Mouse (Mus musculus) left cerebral cortex, adult 2 months (tissue): ENCODE measurements around the gene Rnf180. TPM values are rescaled to one million over a fixed set of nuclear protein-coding genes. Genes with fewer than 3 reads are reported as not detected.

Experiments used
- DNase-seq, 2 experiments: peaks; one replicate each; pipeline ENCODE4 v3.0.0; 2021 to 2022; ENCODE audit warnings: low spot score in 2 of 2, mixed read lengths in 1 of 2; ENCODE audit errors: extremely low spot score in 1 of 2
- H3K27ac ChIP-seq: fragments of 200-600 bp; 2 replicates; pipeline ENCODE4 v1.8.1; 2022
- H3K4me3 ChIP-seq: fragments of 200-600 bp; 2 replicates; pipeline ENCODE4 v1.8.1; 2022
- CTCF ChIP-seq: fragments of 200-600 bp; IDR thresholded peaks from 2 replicates; pipeline ENCODE4 v1.8.1; 2022; ENCODE audit warnings: antibody characterized with exemption, mild to moderate bottlenecking, moderate library complexity
- intact Hi-C: fragments of 180-260 bp; cut with DNase I; formaldehyde crosslinking; loops from one replicate; pipeline ENCODE4 v1.15.1; 2025
- total RNA-seq, 2 experiments: library from RNA; stranded (reverse); gene quantifications; 2 replicates each; pipeline ENCODE4 v1.2.3; 2021

Gene Rnf180
- total RNA-seq, 2 experiments from 2014 or later = 18.6 to 19.9 TPM

DNA sequence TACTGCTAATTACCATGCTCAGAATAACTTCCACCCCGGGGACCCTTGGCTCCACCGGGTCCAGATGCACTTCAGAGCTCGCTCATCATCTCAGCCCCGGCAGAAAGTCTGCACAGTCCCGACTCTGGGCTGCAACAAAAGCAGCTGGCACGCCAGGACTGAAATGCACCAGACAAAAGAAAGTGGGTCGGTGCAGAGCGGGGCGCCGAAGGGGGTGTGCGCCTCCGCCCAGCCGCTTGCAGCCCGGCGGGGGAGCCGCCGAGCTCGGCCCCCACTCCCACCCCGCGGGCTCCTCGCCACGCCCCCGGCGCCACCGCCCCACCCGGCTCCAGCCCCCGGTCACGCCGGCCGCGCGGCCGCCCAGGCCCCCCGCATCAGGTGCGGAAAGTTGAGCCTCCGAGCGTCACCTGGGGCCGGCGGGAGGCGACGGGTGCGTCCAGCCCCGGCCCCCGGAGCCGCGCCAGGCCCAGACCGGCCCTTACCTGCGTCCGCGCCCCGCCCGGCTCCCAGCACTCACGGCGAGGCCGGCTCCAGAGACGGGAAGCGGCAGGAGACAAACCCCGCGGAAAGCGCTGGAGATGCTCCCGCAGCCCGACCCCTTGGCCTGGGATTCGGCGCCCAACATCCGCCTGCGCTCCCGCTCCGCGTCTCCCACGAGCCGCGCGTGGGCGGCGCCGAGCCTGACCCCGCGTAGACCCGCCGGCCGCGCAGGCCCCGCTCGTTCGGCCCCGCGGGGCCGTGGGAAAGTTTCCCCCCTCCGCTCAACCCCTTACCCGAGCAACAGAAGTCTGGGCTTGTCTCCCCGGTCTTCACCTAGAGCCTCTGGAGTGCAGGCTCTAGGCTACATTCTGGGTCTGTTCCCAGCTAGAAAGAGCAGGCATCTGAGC lies 591 bp downstream of the Rnf180 start:
- TF ChIP-seq CTCF = no peak
- intact Hi-C loops = no loop called here
- Histone ChIP-seq H3K27ac (peak overlapping the region; percentile 85), H3K4me3 (peak overlapping the region; percentile 75)
- peak; percentile 64 to 65 for DNase-seq

- Histone ChIP-seq H3K4me3 (0 out of 2 replicates have a peak overlapping the region, but pooled peaks have one; percentile 13), H3K27ac (peak overlapping the region; percentile 40; the same call in 1 of the 2 replicates)
- no peak for TF ChIP-seq CTCF
- intact Hi-C loops = no loop called here
- peak; percentile 28 to 61 for DNase-seq
Measured at GRCm38 (mm10) chr13:105291816-105292215, 2.8 kb downstream of the Rnf180 start.

DNA sequence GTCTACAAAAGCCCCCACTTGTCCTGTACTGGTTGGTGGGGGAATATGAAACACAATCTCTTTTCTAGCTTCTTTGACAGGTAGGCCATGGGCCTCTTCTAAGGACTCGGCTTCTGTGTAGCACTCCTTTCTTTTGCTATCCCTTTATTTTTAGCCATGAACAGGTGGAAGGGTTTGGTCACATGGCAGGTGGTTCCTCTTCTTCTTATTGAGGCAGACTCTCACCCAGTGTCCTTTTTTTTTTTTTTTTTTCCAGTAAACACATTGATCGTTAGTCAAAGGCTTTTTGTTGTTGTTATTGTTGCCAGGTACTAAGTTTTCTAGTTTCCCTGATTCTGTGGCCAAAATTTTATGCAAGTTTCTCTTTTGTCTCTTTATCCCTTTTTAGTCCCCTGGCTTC lies 4.0 kb downstream of the Rnf180 start:
- intact Hi-C loops = no loop called here

GRCm38 (mm10) chr13:105290021-105290420 lies 4.6 kb downstream of the Rnf180 start:
- H3K4me3 ChIP-seq = no peak overlapping the region
- no peak overlapping the region for H3K27ac ChIP-seq
- TF ChIP-seq CTCF = no peak
- DNase-seq = no peak
- intact Hi-C loops = no loop called here

More for the DNA sequence above, 4.0 kb downstream of the Rnf180 start:
- no peak for TF ChIP-seq CTCF
- Histone ChIP-seq H3K4me3 (no peak overlapping the region), H3K27ac (no peak overlapping the region)
- no peak for DNase-seq

GRCm38 (mm10) chr13:105279397-105280018 lies 15.1 kb downstream of the Rnf180 start:
- Histone ChIP-seq H3K27ac (no peak overlapping the region), H3K4me3 (no peak overlapping the region)
- intact Hi-C loops = no loop called here
- DNase-seq = no peak
- no peak for TF ChIP-seq CTCF

DNA sequence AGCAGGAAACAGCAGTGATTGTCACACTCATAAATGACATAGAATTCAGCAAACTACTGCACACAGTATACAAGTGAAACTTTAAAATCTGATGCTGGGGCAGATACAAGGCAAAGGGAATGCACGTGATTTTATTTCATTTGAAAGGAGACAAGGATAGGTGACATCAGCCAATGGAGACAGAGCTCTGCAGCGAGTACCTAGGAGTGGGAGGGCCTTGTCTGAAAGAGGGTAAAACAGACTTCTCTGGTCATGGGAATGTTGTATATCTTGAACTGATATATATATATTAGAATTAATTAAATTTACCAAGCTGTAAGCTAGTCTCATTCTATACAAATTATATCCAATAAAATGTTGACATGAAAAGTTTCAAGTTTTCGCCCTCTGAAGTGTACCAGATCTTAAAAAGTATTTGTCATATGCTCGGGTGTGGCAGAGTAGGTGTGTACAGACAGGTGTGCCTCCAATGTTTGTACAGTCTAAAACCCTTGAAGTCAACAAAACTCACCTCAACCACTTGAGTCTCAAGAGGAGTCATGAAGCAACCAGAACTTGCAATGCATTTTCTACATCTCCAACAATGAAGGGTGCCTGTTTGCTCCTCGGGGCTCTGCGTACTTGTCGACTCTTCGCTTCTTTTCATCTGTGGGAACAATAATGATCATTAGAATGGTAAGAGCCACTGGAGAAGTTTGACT lies 24.1 kb downstream of the Rnf180 start:
- no peak for DNase-seq
- intact Hi-C loops = no loop called here
- no peak overlapping the region for H3K27ac ChIP-seq
- no peak overlapping the region for H3K4me3 ChIP-seq
- no peak for TF ChIP-seq CTCF

DNA sequence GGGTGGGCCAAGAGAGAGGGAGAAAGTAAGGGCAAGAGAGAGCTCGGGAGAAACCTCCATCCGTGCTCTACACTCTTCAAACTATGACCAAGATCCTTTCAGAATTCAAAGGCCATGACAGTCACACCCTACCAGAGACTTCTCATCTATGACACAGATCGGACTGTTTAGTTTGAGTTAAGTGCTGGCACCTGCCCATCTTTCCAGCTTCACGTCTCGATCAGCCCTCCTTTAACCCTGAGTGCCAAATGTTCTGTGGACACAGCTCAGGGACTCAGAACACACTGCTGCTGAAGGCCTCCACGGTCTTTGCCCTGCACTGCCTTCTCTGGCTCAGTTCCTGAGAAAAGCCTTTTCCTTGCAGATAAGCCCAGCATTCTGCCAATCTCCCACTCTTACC lies 27.2 kb downstream of the Rnf180 start:
- Histone ChIP-seq H3K4me3 (no peak overlapping the region), H3K27ac (no peak overlapping the region)
- no peak for TF ChIP-seq CTCF
- intact Hi-C loops = loop anchor here (2.0 to 10.0 kb wide), 3 partner anchors 109 to 1450 kb away; no protein-coding TSS in a partner anchor
- DNase-seq = no peak

DNA sequence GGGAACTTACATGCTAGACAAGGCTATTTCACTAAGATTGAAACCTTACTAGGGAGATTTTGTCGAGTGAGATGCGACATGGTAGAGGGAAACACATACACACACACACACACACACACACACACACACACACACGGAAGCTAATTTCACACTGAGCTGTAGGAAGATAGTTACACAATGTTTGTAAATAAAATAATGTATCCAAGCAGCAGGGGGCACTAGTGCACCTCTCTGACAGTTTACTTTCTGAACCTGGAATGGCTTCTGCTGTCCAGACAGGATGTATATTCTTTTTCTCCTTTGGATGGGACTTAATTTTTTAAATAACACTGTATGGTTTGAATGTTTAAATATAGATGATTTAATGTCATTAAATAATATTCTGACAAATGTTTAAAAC lies 27.9 kb downstream of the Rnf180 start:
- DNase-seq = peak; percentile 50 to 51
- no peak overlapping the region for H3K27ac ChIP-seq
- peak; percentile 69 for TF ChIP-seq CTCF
- H3K4me3 ChIP-seq = no peak overlapping the region
- intact Hi-C loops = loop anchor here (2.0 to 10.0 kb wide), 3 partner anchors 110 to 1451 kb away; no protein-coding TSS in a partner anchor

DNA sequence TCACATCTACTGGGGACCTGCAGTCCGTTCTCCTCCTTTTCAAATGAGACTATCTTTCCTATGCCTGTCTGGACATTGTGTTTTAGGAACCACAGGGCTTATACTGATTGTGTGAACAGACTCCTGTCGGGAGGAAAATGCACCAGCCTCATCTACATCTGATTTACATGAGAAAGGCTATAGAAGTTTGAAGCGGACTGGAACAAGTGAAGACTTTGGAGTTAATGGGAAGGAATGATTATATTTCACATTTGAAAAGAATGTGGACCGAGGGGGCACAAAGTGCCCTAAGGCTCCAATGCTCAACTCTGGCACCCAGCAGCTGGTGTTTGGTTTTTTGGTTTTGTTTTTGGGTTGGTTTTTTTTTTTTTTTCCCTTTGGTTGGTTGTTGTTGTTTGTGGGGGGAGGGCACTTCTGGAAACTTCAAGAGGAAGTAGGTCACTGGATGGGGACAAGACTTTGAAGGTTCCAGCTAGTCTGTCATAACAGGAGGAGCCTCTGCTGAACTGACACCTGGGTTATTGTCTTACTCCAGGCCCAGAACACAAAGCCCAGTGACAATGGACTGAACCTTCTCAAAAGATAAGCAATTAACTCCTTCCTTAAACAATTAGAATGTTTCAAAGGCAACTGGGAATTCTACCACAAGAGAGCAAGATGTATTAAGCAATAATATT lies 37.7 kb downstream of the Rnf180 start:
- no peak for DNase-seq
- no peak overlapping the region for H3K4me3 ChIP-seq
- H3K27ac ChIP-seq = no peak overlapping the region
- intact Hi-C loops = no loop called here
- TF ChIP-seq CTCF = no peak

GRCm38 (mm10) chr13:105250767-105251166 lies 43.8 kb downstream of the Rnf180 start:
- TF ChIP-seq CTCF = no peak
- intact Hi-C loops = loop anchor here (5.0 kb wide), 1 partner anchor 198 kb away; the partner anchor contains the start of gene Rgs7bp
- no peak overlapping the region for H3K4me3 ChIP-seq
- peak overlapping the region; percentile 19; the same call in 1 of the 2 replicates for H3K27ac ChIP-seq
- no peak for DNase-seq

GRCm38 (mm10) chr13:105250264-105250663 lies 44.4 kb downstream of the Rnf180 start:
- intact Hi-C loops = loop anchor here (5.0 kb wide), 1 partner anchor 198 kb away; the partner anchor contains the start of gene Rgs7bp
- DNase-seq = no peak
- Histone ChIP-seq H3K27ac (peak overlapping the region; percentile 32), H3K4me3 (no peak overlapping the region)
- no peak for TF ChIP-seq CTCF
